Mouse (Mus musculus) heart, embryonic 11.5 days (tissue): ENCODE data around the gene Usp46. TPM values are rescaled to one million over a fixed set of nuclear protein-coding genes. Genes with fewer than 3 reads are reported as not detected.

Experiments
- ATAC-seq: fragments of 200-750 bp; cut with Nextera tagmentation; replicated peaks from 2 replicates; pipeline ENCODE4 v1.8.0; 2017; ENCODE audit warnings: moderate library complexity; ENCODE audit not compliant: insufficient number of reproducible peaks, low FRiP score, low TSS enrichment
- H3K27ac ChIP-seq: fragments of 300-500 bp; sonication (generic); 2 replicates; pipeline ENCODE4 v1.5.1; 2014; ENCODE audit warnings: mild to moderate bottlenecking, low read depth, low read length
- H3K27me3 ChIP-seq: fragments of 300-500 bp; sonication (generic); 2 replicates; pipeline ENCODE4 v1.6.1; 2014; ENCODE audit warnings: mild to moderate bottlenecking, low read length, mixed read lengths; ENCODE audit not compliant: control insufficient read depth, insufficient read depth
- H3K36me3 ChIP-seq: fragments of 300-500 bp; sonication (generic); 2 replicates; pipeline ENCODE4 v1.6.1; 2014; ENCODE audit warnings: mild to moderate bottlenecking, low read length, moderate library complexity, mixed read lengths; ENCODE audit not compliant: control insufficient read depth, insufficient read depth
- H3K4me1 ChIP-seq: fragments of 300-500 bp; sonication (generic); 2 replicates; pipeline ENCODE4 v1.6.1; 2014; ENCODE audit warnings: low read length; ENCODE audit not compliant: control insufficient read depth, insufficient read depth
- H3K4me2 ChIP-seq: fragments of 300-500 bp; sonication (generic); 2 replicates; pipeline ENCODE4 v1.6.1; 2014; ENCODE audit warnings: mild to moderate bottlenecking, moderate library complexity
- H3K4me3 ChIP-seq: fragments of 300-500 bp; sonication (generic); 2 replicates; pipeline ENCODE4 v1.5.1; 2014; ENCODE audit warnings: low read depth, low read length
- H3K9ac ChIP-seq: fragments of 300-500 bp; sonication (generic); 2 replicates; pipeline ENCODE4 v1.6.1; 2014; ENCODE audit warnings: mild to moderate bottlenecking, low read depth, low read length, moderate library complexity
- H3K9me3 ChIP-seq: fragments of 300-500 bp; sonication (generic); replicated peaks from 2 replicates; pipeline ENCODE4 v1.6.1; 2016; ENCODE audit warnings: low read length; ENCODE audit not compliant: control insufficient read depth
- WGBS: fragments of 180-500 bp; shearing (Covaris S2); extraction: QIAGEN DNeasy Blood & Tissue Kit; methylation state at CpG from one replicate; pipeline ENCODE4 v1.1.7; 2014; ENCODE audit not compliant: insufficient replicate concordance; 5-methylcytosine and 5-hydroxymethylcytosine counted together
- polyA plus RNA-seq: library from polyadenylated mRNA; unstranded; fragments of >200 nt; fragmentation: Nextera tagmentation; extraction: Ambion mirVana; gene quantifications from 2 replicates; pipeline ENCODE4 v1.2.1, GENCODE M21; 2014

Usp46 gene
- polyA plus RNA-seq, 1 experiment from 2014 or later: 36.8 TPM

GRCm38 (mm10) chr5:74064844-74065243 is 3.4 kb downstream of the Usp46 start:
- peak overlapping the region; percentile 73 for H3K27ac ChIP-seq
- peak overlapping the region; percentile 88 for H3K4me2 ChIP-seq
- peak overlapping the region; percentile 44; the same call in 1 of the 2 replicates for H3K9ac ChIP-seq
- H3K36me3 ChIP-seq: no peaks in the 10 kb centered on the region
- ATAC-seq: no peak
- peak overlapping the region; percentile 29 for H3K4me3 ChIP-seq
- 59% methylated on average over 7 of the region's 7 CpGs for WGBS
- peaks cover 40% of the 10 kb centered on the region for H3K4me1 ChIP-seq
- no peaks in the 10 kb centered on the region for H3K27me3 ChIP-seq
- H3K9me3 ChIP-seq: no peaks in the 10 kb centered on the region

DNA sequence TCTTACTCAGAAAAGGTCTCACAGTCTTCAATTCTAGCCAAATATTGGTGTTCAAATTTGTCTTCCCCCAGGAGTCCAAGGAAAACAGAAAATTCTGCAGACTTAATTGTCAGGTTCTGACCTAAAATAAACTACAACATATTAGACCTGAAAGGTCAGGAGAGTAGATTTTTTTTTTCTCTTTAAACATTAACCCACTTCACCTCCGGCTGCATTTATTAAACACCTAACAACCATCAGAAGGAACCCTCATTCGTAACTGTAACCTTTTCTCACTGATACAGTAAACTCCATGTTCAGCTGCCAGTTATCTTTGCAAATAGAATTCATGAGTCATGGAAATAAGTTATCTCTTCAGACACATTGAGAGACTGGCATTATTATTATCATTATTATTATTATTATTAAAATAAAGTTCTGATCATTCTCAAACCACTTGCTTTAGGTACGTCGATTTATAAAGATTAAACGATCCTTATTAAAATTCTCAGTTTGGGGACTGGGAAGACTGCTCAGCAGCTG is 4.9 kb downstream of the Usp46 start:
- H3K36me3 ChIP-seq: no peaks in the 10 kb centered on the region
- H3K9me3 ChIP-seq: no peaks in the 10 kb centered on the region
- WGBS: 83% methylated on average over 5 of the region's 5 CpGs
- H3K27ac ChIP-seq: no peak overlapping the region
- no peak overlapping the region for H3K9ac ChIP-seq
- no peak overlapping the region for H3K4me3 ChIP-seq
- H3K4me2 ChIP-seq: peak overlapping the region; percentile 88
- ATAC-seq: no peak
- no peaks in the 10 kb centered on the region for H3K27me3 ChIP-seq
- H3K4me1 ChIP-seq: peaks cover 40% of the 10 kb centered on the region

GRCm38 (mm10) chr5:74062266-74062665 is 6.0 kb downstream of the Usp46 start:
- Histone ChIP-seq H3K4me3 (no peak overlapping the region), H3K27me3 (no peaks in the 10 kb centered on the region), H3K4me1 (peaks cover 37% of the 10 kb centered on the region), H3K27ac (no peak overlapping the region), H3K9ac (no peak overlapping the region), H3K9me3 (no peaks in the 10 kb centered on the region), H3K36me3 (no peaks in the 10 kb centered on the region), H3K4me2 (no peak overlapping the region; the same call in 1 of the 2 replicates)
- WGBS: 86% methylated on average over 6 of the region's 7 CpGs
- no peak for ATAC-seq

DNA sequence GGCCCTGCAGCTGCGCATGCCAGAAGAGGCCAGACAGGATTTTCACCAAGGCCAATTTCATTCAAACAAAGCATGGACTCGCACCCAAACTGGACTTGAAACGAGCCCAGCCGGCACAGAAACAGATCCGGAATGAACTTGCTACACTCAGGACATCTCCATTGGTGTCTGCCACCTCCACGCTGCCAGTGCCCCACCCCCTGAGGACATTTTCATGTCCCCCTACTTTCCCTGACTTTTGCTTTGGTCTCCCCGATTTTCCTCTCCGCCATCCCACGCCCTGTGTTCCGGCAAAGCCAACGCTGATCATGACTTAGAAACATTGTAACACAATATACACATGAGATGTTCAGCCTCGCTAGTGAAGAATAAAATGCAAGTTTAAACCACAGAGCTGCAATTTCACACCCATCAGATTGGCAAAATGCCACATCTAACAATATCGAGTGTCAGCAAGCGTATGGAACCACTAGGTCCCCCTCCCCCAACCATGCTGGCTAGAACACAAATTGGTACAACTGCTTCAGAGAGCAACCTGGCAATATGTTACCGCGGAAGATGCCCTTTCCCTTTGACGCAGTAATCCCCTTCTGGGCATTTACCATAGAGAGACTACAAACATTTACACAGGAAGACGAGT is 6.7 kb downstream of the Usp46 start:
- Histone ChIP-seq H3K9ac (no peak overlapping the region), H3K36me3 (no peaks in the 10 kb centered on the region), H3K27me3 (no peaks in the 10 kb centered on the region), H3K27ac (no peak overlapping the region), H3K4me3 (no peak overlapping the region), H3K4me1 (peaks cover 34% of the 10 kb centered on the region), H3K9me3 (no peaks in the 10 kb centered on the region), H3K4me2 (no peak overlapping the region)
- ATAC-seq: no peak
- WGBS: 82% methylated on average over 18 of the region's 18 CpGs

DNA sequence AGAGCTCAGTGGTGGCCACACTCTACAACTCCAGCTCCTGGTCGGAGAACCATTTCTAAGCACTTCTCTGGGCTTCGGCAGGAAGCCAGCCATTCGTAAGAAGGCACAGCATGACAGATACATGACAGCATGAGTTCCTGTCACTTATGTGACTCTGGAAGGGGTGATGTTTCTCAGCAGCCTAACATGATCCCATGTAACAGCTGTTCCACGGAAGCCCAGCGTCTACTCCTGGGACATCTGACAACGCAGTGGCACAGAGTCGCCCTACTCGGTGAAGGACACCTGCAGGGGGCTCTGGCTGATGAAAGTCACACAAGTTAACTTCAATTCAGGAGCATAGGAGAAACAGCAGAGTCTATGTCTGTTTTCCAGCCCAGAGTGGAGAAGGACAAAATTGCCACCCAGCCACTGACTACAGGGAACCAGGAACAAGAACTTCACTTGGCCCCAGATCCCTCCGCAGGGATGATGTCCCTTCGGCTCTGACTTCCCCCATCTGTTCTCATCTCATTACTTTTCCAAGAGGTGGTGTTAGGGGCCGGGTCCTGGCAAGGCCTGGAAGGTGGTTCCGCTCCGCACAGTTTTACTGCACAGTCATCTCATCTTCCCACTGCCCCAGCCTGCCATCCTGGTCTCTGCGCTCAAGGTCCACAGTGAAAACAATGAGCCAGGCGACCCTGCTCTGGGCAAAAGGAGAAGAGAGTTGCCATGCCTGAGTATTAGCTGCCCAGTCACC is 15.9 kb downstream of the Usp46 start:
- Histone ChIP-seq H3K9me3 (no peaks in the 10 kb centered on the region), H3K36me3 (no peaks in the 10 kb centered on the region), H3K27ac (peak overlapping the region; percentile 7; the same call in 1 of the 2 replicates), H3K9ac (no peak overlapping the region), H3K27me3 (no peaks in the 10 kb centered on the region), H3K4me3 (no peak overlapping the region), H3K4me1 (peaks cover 21% of the 10 kb centered on the region), H3K4me2 (no peak overlapping the region)
- no peak for ATAC-seq
- WGBS: 83% methylated on average over 15 of the region's 15 CpGs

- Histone ChIP-seq H3K4me1 (peaks cover 18% of the 10 kb centered on the region), H3K9ac (no peak overlapping the region), H3K27me3 (no peaks in the 10 kb centered on the region), H3K27ac (peak overlapping the region; percentile 7; the same call in 1 of the 2 replicates), H3K4me3 (no peak overlapping the region), H3K4me2 (no peak overlapping the region), H3K36me3 (no peaks in the 10 kb centered on the region), H3K9me3 (no peaks in the 10 kb centered on the region)
- 80% methylated on average over 23 of the region's 23 CpGs for WGBS
- ATAC-seq: no peak
Measured at GRCm38 (mm10) chr5:74051394-74052170, 16.6 kb downstream of the Usp46 start.

- no peak overlapping the region for H3K9ac ChIP-seq
- no peaks in the 10 kb centered on the region for H3K36me3 ChIP-seq
- WGBS: 92% methylated on average over 2 of the region's 2 CpGs
- no peak for ATAC-seq
- H3K27ac ChIP-seq: no peak overlapping the region
- no peaks in the 10 kb centered on the region for H3K27me3 ChIP-seq
- no peaks in the 10 kb centered on the region for H3K9me3 ChIP-seq
- H3K4me1 ChIP-seq: peaks cover 17% of the 10 kb centered on the region
- no peak overlapping the region for H3K4me2 ChIP-seq
- H3K4me3 ChIP-seq: no peak overlapping the region
Measured at GRCm38 (mm10) chr5:74050903-74051302, 17.3 kb downstream of the Usp46 start.

GRCm38 (mm10) chr5:74048846-74049495 is 19.3 kb downstream of the Usp46 start:
- Histone ChIP-seq H3K36me3 (no peaks in the 10 kb centered on the region), H3K9ac (no peak overlapping the region), H3K27ac (no peak overlapping the region), H3K4me1 (peaks cover 24% of the 10 kb centered on the region), H3K4me2 (no peak overlapping the region), H3K27me3 (no peaks in the 10 kb centered on the region), H3K9me3 (no peaks in the 10 kb centered on the region), H3K4me3 (no peak overlapping the region)
- WGBS: 87% methylated on average over 16 of the region's 16 CpGs
- no peak for ATAC-seq
